Mouse (Mus musculus) heart, embryonic 14.5 days (tissue): Measurements from ENCODE around the gene Cadm2. TPM values are rescaled to one million over a fixed set of nuclear protein-coding genes. Genes with fewer than 3 reads are reported as not detected.

ENCODE experiments used
- ATAC-seq: fragments of 200-750 bp; cut with Nextera tagmentation; 2 replicates; pipeline ENCODE4 v1.8.0; 2017; ENCODE audit warnings: low read depth, moderate TSS enrichment; ENCODE audit not compliant: insufficient number of reproducible peaks, insufficient read depth, low FRiP score
- H3K27ac ChIP-seq, 2 experiments: fragments of 200-500 bp in 1 of 2; fragments of 300-500 bp in 1 of 2; sonication (generic) in 1 of 2; replicated peaks in 1 of 2; 2 replicates each; pipeline ENCODE4 v1.5.1; 2012 to 2014; ENCODE audit warnings: low read depth in 2 of 2, low read length in 2 of 2, control low read depth in 1 of 2, mild to moderate bottlenecking in 1 of 2, mixed read lengths in 1 of 2; ENCODE audit not compliant: control insufficient read depth in 1 of 2, insufficient read depth in 1 of 2
- H3K27me3 ChIP-seq: fragments of 300-500 bp; sonication (generic); 2 replicates; pipeline ENCODE4 v1.6.1; 2014; ENCODE audit warnings: mild to moderate bottlenecking, low read length, control low read depth; ENCODE audit not compliant: control insufficient read depth, insufficient read depth
- H3K36me3 ChIP-seq: fragments of 300-500 bp; sonication (generic); 2 replicates; pipeline ENCODE4 v1.6.1; 2014; ENCODE audit warnings: mild to moderate bottlenecking, control low read depth, low read length, mixed read lengths; ENCODE audit not compliant: control insufficient read depth, insufficient read depth
- H3K4me1 ChIP-seq, 2 experiments: fragments of 200-500 bp in 1 of 2; fragments of 300-500 bp in 1 of 2; sonication (generic) in 1 of 2; 2 replicates each; pipeline ENCODE4 v1.6.1; 2012 to 2014; ENCODE audit warnings: low read length in 2 of 2, control low read depth in 1 of 2, mixed read lengths in 1 of 2; ENCODE audit not compliant: control insufficient read depth in 2 of 2, insufficient read depth in 2 of 2
- H3K4me2 ChIP-seq: fragments of 300-500 bp; sonication (generic); 2 replicates; pipeline ENCODE4 v1.6.1; 2014; ENCODE audit warnings: mild to moderate bottlenecking, low read length
- H3K4me3 ChIP-seq, 2 experiments: fragments of 200-500 bp in 1 of 2; fragments of 300-500 bp in 1 of 2; sonication (generic) in 1 of 2; 2 replicates each; pipeline ENCODE4 v1.5.1; 2012 to 2014; ENCODE audit warnings: low read length in 2 of 2, mild to moderate bottlenecking in 2 of 2, control low read depth in 1 of 2, low read depth in 1 of 2, moderate library complexity in 1 of 2; ENCODE audit not compliant: control insufficient read depth in 1 of 2, insufficient read depth in 1 of 2
- H3K9ac ChIP-seq: fragments of 300-500 bp; sonication (generic); 2 replicates; pipeline ENCODE4 v1.6.1; 2014; ENCODE audit warnings: mild to moderate bottlenecking, low read length
- H3K9me3 ChIP-seq: fragments of 300-500 bp; sonication (generic); 2 replicates; pipeline ENCODE4 v1.6.1; 2016; ENCODE audit warnings: low read length, control low read depth; ENCODE audit not compliant: control insufficient read depth
- WGBS: fragments of 180-500 bp; shearing (Covaris S2); extraction: QIAGEN DNeasy Blood & Tissue Kit; methylation state at CpG from one replicate; pipeline ENCODE4 v1.1.7; 2014; 5-methylcytosine and 5-hydroxymethylcytosine counted together
- polyA plus RNA-seq: library from polyadenylated mRNA; unstranded; fragments of >200 nt; fragmentation: Nextera tagmentation; extraction: Ambion mirVana; gene quantifications from 2 replicates; pipeline ENCODE4 v1.2.1, GENCODE M21; 2014

Gene Cadm2
- polyA plus RNA-seq, 1 experiment from 2014 or later = 0.07 TPM

GRCm38 (mm10) chr16:66706476-66706875 is 914.2 kb downstream of the Cadm2 start:
- no peaks in the 10 kb centered on the region for H3K27me3 ChIP-seq
- H3K4me2 ChIP-seq = no peak overlapping the region
- no peak overlapping the region for H3K27ac ChIP-seq
- no peak overlapping the region for H3K4me3 ChIP-seq
- no peaks in the 10 kb centered on the region for H3K36me3 ChIP-seq
- H3K4me1 ChIP-seq = 0 out of 4 replicates have a peak, but pooled peaks cover 0 to 3% of the 10 kb centered on the region in 2 experiments
- no peak overlapping the region for H3K9ac ChIP-seq
- no peak for ATAC-seq
- no peaks in the 10 kb centered on the region for H3K9me3 ChIP-seq
- WGBS = 66% methylated on average over 3 of the region's 3 CpGs

DNA sequence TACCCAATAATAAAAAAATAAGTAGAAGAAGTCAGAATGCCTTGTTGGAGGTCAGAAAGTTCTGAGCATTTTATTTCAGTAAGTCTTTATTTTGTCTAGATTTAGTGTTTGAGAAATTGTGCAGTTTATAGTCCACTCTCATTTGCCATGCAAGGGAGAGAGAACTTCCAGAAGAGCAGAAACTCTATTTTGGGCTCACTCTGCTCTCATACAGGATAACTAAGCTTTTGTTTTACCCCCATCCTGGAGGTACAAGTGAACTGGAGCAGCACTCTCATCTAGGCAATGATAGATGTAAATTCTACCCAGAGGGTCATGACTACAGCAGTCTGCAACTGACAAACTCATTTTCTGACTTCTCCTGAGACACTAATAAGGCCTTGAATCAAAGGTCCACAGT is 925.9 kb downstream of the Cadm2 start:
- ATAC-seq = no peak
- Histone ChIP-seq H3K9ac (no peak overlapping the region), H3K4me2 (no peak overlapping the region), H3K36me3 (no peaks in the 10 kb centered on the region), H3K27me3 (no peaks in the 10 kb centered on the region), H3K27ac (no peak overlapping the region), H3K9me3 (no peaks in the 10 kb centered on the region), H3K4me1 (no peaks in the 10 kb centered on the region), H3K4me3 (no peak overlapping the region)

- no peaks in the 10 kb centered on the region for H3K27me3 ChIP-seq
- H3K4me2 ChIP-seq = no peak overlapping the region
- no peaks in the 10 kb centered on the region for H3K9me3 ChIP-seq
- ATAC-seq = no peak
- no peak overlapping the region for H3K4me3 ChIP-seq
- H3K9ac ChIP-seq = no peak overlapping the region
- no peaks in the 10 kb centered on the region for H3K36me3 ChIP-seq
- H3K4me1 ChIP-seq = no peaks in the 10 kb centered on the region
- no peak overlapping the region for H3K27ac ChIP-seq
Observed at GRCm38 (mm10) chr16:66677241-66677640, 943.5 kb downstream of the Cadm2 start.

DNA sequence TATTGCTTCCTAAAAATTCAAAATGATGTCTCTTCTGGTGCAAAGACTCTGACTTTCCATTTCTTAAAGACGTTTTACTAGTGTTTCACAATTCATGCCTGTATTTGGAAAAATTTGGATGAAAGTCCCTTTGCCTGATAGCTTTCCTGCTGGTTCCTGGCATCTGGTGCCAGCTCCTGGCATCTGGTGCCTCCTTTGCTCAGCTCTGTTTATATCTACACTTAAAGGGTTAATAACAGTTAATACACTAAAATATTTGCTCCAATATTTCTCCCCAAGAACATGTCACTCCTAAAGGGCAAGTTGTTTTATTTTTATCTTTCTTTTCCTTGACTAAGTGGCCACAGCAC is 969.7 kb downstream of the Cadm2 start:
- no peaks in the 10 kb centered on the region for H3K4me1 ChIP-seq
- no peak overlapping the region for H3K4me2 ChIP-seq
- no peak overlapping the region for H3K9ac ChIP-seq
- no peak overlapping the region for H3K27ac ChIP-seq
- ATAC-seq = no peak
- no peaks in the 10 kb centered on the region for H3K36me3 ChIP-seq
- H3K4me3 ChIP-seq = no peak overlapping the region
- H3K27me3 ChIP-seq = no peaks in the 10 kb centered on the region
- H3K9me3 ChIP-seq = 0 out of 2 replicates have a peak, but pooled peaks cover 4% of the 10 kb centered on the region
- 73% methylated on average over 1 of the region's 1 CpGs for WGBS

GRCm38 (mm10) chr16:66650348-66651012 is 970.2 kb downstream of the Cadm2 start:
- Histone ChIP-seq H3K9me3 (0 out of 2 replicates have a peak, but pooled peaks cover 4% of the 10 kb centered on the region), H3K27ac (no peak overlapping the region), H3K4me3 (no peak overlapping the region), H3K4me1 (no peaks in the 10 kb centered on the region), H3K36me3 (no peaks in the 10 kb centered on the region), H3K4me2 (no peak overlapping the region), H3K9ac (no peak overlapping the region), H3K27me3 (no peaks in the 10 kb centered on the region)
- ATAC-seq = no peak
- WGBS = 84% methylated on average over 11 of the region's 11 CpGs

GRCm38 (mm10) chr16:66647798-66648197 is 972.9 kb downstream of the Cadm2 start:
- WGBS = 86% methylated on average over 4 of the region's 4 CpGs
- no peak overlapping the region for H3K4me2 ChIP-seq
- no peak for ATAC-seq
- H3K27me3 ChIP-seq = no peaks in the 10 kb centered on the region
- H3K27ac ChIP-seq = no peak overlapping the region
- no peaks in the 10 kb centered on the region for H3K36me3 ChIP-seq
- 0 out of 2 replicates have a peak, but pooled peaks cover 4% of the 10 kb centered on the region for H3K9me3 ChIP-seq
- no peaks in the 10 kb centered on the region for H3K4me1 ChIP-seq
- no peak overlapping the region for H3K4me3 ChIP-seq
- no peak overlapping the region for H3K9ac ChIP-seq

GRCm38 (mm10) chr16:66643606-66644005 is 977.1 kb downstream of the Cadm2 start:
- Histone ChIP-seq H3K4me3 (no peak overlapping the region), H3K4me2 (no peak overlapping the region), H3K27ac (no peak overlapping the region), H3K9ac (no peak overlapping the region), H3K4me1 (no peaks in the 10 kb centered on the region), H3K27me3 (no peaks in the 10 kb centered on the region), H3K36me3 (no peaks in the 10 kb centered on the region), H3K9me3 (no peaks in the 10 kb centered on the region)
- ATAC-seq = no peak
- 52% methylated on average over 4 of the region's 4 CpGs for WGBS

DNA sequence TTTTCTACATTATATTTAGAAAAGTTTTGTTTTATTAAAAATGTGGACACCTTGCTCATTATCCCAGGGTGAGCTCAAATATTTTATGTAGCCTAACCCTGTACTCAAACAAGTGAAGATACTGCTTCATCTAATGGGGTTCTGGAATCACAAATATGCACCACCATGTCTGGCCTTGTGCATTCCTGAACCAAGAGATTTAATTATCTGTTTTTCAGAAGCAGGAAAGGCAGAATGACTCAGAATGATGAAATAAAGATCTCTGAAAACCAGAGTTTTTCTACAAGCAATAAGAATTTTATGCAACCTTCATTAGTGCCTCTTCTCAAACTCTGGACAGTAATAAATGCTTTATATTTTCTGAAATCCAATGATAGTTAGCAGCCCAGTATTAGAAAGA is 993.2 kb downstream of the Cadm2 start:
- Histone ChIP-seq H3K9ac (no peak overlapping the region), H3K9me3 (no peaks in the 10 kb centered on the region), H3K27ac (no peak overlapping the region), H3K4me1 (no peaks in the 10 kb centered on the region), H3K36me3 (no peaks in the 10 kb centered on the region), H3K27me3 (no peaks in the 10 kb centered on the region), H3K4me3 (no peak overlapping the region), H3K4me2 (no peak overlapping the region)
- ATAC-seq = no peak
